Mouse (Mus musculus) kidney, embryonic 14.5 days (tissue): ENCODE results near the gene Cnn3. TPM values are rescaled to one million over a fixed set of nuclear protein-coding genes. Genes with fewer than 3 reads are reported as not detected.

Experiments
- ATAC-seq: fragments of 200-750 bp; cut with Nextera tagmentation; 2 replicates; pipeline ENCODE4 v1.8.0; 2017; ENCODE audit warnings: moderate number of reproducible peaks, mild to moderate bottlenecking, moderate TSS enrichment, moderate library complexity; ENCODE audit not compliant: low FRiP score, low TSS enrichment
- H3K27ac ChIP-seq: fragments of 300-500 bp; sonication (generic); 2 replicates; pipeline ENCODE4 v1.5.1; 2014; ENCODE audit warnings: low read depth, mild to moderate bottlenecking, low read length, moderate library complexity, mixed read lengths
- H3K27me3 ChIP-seq: fragments of 300-500 bp; sonication (generic); 2 replicates; pipeline ENCODE4 v1.6.1; 2014; ENCODE audit warnings: mild to moderate bottlenecking, low read length; ENCODE audit not compliant: control insufficient read depth, insufficient read depth
- H3K36me3 ChIP-seq: fragments of 300-500 bp; sonication (generic); 2 replicates; pipeline ENCODE4 v1.6.1; 2014; ENCODE audit warnings: low read length, mixed read lengths; ENCODE audit not compliant: control insufficient read depth, insufficient read depth
- H3K4me1 ChIP-seq: fragments of 300-500 bp; sonication (generic); 2 replicates; pipeline ENCODE4 v1.6.1; 2014; ENCODE audit warnings: low read length, mixed read lengths; ENCODE audit not compliant: control insufficient read depth, insufficient read depth
- H3K4me2 ChIP-seq: fragments of 300-500 bp; sonication (generic); replicated peaks from 2 replicates; pipeline ENCODE4 v1.6.1; 2014; ENCODE audit warnings: low read depth, mild to moderate bottlenecking, low read length
- H3K4me3 ChIP-seq: fragments of 300-500 bp; sonication (generic); 2 replicates; pipeline ENCODE4 v1.5.1; 2014; ENCODE audit warnings: mild to moderate bottlenecking, low read length
- H3K9ac ChIP-seq: fragments of 300-500 bp; sonication (generic); 2 replicates; pipeline ENCODE4 v1.6.1; 2014; ENCODE audit warnings: low read depth, mild to moderate bottlenecking, low read length, moderate library complexity
- H3K9me3 ChIP-seq: fragments of 300-500 bp; sonication (generic); 2 replicates; pipeline ENCODE4 v1.6.1; 2016; ENCODE audit warnings: low read length; ENCODE audit not compliant: control insufficient read depth
- WGBS: fragments of 180-500 bp; shearing (Covaris S2); extraction: QIAGEN DNeasy Blood & Tissue Kit; methylation state at CpG from one replicate; pipeline ENCODE4 v1.1.7; 2014; 5-methylcytosine and 5-hydroxymethylcytosine counted together
- polyA plus RNA-seq: library from polyadenylated mRNA; unstranded; fragments of >200 nt; fragmentation: Nextera tagmentation; extraction: Ambion mirVana; gene quantifications from 2 replicates; pipeline ENCODE4 v1.2.1, GENCODE M21; 2014

Gene Cnn3
- polyA plus RNA-seq, 1 experiment from 2014 or later, result 666 TPM

- Histone ChIP-seq H3K4me2 (no peak overlapping the region), H3K4me3 (no peak overlapping the region), H3K9me3 (no peaks in the 10 kb centered on the region), H3K36me3 (no peaks in the 10 kb centered on the region), H3K27ac (no peak overlapping the region), H3K27me3 (no peaks in the 10 kb centered on the region), H3K9ac (no peak overlapping the region), H3K4me1 (peaks cover 5% of the 10 kb centered on the region; the same call in 1 of the 2 replicates)
- 61% methylated on average over 7 of the region's 7 CpGs for WGBS
- ATAC-seq, result no peak
Observed at GRCm38 (mm10) chr3:121396561-121396960, 29.7 kb upstream of the Cnn3 start.

DNA sequence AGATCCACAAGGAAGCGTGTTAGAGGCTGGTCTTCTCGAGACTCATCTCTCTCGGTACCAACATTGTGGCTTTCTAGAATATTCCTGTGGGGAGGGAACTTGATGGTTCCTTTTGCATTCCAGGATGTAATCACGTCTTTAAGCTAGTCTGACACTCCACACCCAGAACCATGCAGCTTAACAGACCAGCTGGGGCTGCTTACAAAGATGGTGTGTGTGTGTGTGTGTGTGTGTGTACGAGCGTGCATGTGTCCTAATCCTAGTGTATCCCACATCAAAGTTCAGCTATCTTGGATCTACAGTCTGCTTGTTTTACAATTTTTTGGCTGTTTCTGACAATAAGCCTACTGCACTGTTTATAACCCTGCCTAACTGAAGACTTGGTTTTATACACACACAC, 29.3 kb upstream of the Cnn3 start:
- H3K27me3 ChIP-seq, result no peaks in the 10 kb centered on the region
- H3K4me3 ChIP-seq, result no peak overlapping the region
- ATAC-seq, result no peak
- no peaks in the 10 kb centered on the region for H3K36me3 ChIP-seq
- no peaks in the 10 kb centered on the region for H3K9me3 ChIP-seq
- H3K27ac ChIP-seq, result no peak overlapping the region
- H3K4me1 ChIP-seq, result peaks cover 5% of the 10 kb centered on the region; the same call in 1 of the 2 replicates
- H3K9ac ChIP-seq, result no peak overlapping the region
- no peak overlapping the region for H3K4me2 ChIP-seq
- WGBS, result 73% methylated on average over 6 of the region's 6 CpGs

- no peak for ATAC-seq
- no peaks in the 10 kb centered on the region for H3K36me3 ChIP-seq
- no peak overlapping the region for H3K4me2 ChIP-seq
- no peak overlapping the region for H3K9ac ChIP-seq
- H3K27ac ChIP-seq, result no peak overlapping the region
- H3K4me3 ChIP-seq, result no peak overlapping the region
- 79% methylated on average over 4 of the region's 4 CpGs for WGBS
- H3K27me3 ChIP-seq, result no peaks in the 10 kb centered on the region
- no peaks in the 10 kb centered on the region for H3K9me3 ChIP-seq
- H3K4me1 ChIP-seq, result no peaks in the 10 kb centered on the region
Observed at GRCm38 (mm10) chr3:121401384-121401783, 24.9 kb upstream of the Cnn3 start.

DNA sequence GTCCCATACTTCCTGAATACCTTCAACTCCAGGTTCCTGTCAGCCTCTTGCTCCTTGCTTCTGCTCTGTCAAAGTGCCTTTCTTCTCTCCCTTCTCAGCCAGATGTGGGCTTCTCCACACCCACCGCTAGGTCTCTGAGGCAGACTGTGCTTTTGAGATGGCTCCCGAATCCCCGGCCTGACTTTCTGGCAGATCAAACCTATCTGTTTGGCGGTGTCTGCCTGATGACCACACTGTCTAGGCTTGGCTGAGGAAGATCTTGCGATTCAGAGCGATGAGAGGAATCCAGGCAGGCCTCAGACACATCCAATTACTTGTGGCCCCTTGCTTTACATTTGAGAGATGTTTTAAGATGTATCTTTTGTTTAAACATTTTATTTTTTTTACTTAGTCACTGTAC, 24.2 kb upstream of the Cnn3 start:
- no peak for ATAC-seq
- Histone ChIP-seq H3K9ac (no peak overlapping the region), H3K27me3 (no peaks in the 10 kb centered on the region), H3K9me3 (no peaks in the 10 kb centered on the region), H3K4me1 (no peaks in the 10 kb centered on the region), H3K27ac (no peak overlapping the region), H3K36me3 (no peaks in the 10 kb centered on the region), H3K4me2 (no peak overlapping the region), H3K4me3 (no peak overlapping the region)
- WGBS, result 87% methylated on average over 6 of the region's 6 CpGs

- Histone ChIP-seq H3K9ac (no peak overlapping the region), H3K4me2 (no peak overlapping the region), H3K27ac (no peak overlapping the region), H3K27me3 (no peaks in the 10 kb centered on the region), H3K4me1 (no peaks in the 10 kb centered on the region), H3K36me3 (no peaks in the 10 kb centered on the region), H3K9me3 (no peaks in the 10 kb centered on the region), H3K4me3 (no peak overlapping the region)
- WGBS, result 54% methylated on average over 5 of the region's 5 CpGs
- ATAC-seq, result no peak
Observed at GRCm38 (mm10) chr3:121403449-121403848, 22.8 kb upstream of the Cnn3 start.

GRCm38 (mm10) chr3:121405101-121405500, 21.2 kb upstream of the Cnn3 start:
- no peak for ATAC-seq
- H3K4me2 ChIP-seq, result no peak overlapping the region
- WGBS, result 90% methylated on average over 5 of the region's 5 CpGs

GRCm38 (mm10) chr3:121407417-121407816, 18.9 kb upstream of the Cnn3 start:
- H3K27me3 ChIP-seq, result no peaks in the 10 kb centered on the region
- no peak overlapping the region for H3K4me3 ChIP-seq
- H3K27ac ChIP-seq, result no peak overlapping the region
- no peak for ATAC-seq
- no peaks in the 10 kb centered on the region for H3K9me3 ChIP-seq
- no peaks in the 10 kb centered on the region for H3K36me3 ChIP-seq
- no peak overlapping the region for H3K9ac ChIP-seq
- H3K4me1 ChIP-seq, result no peaks in the 10 kb centered on the region
- H3K4me2 ChIP-seq, result no peak overlapping the region
- 82% methylated on average over 9 of the region's 9 CpGs for WGBS

More at GRCm38 (mm10) chr3:121405101-121405500, 21.2 kb upstream of the Cnn3 start:
- no peaks in the 10 kb centered on the region for H3K4me1 ChIP-seq
- H3K9me3 ChIP-seq, result no peaks in the 10 kb centered on the region
- no peaks in the 10 kb centered on the region for H3K36me3 ChIP-seq
- no peak overlapping the region for H3K9ac ChIP-seq
- no peak overlapping the region for H3K27ac ChIP-seq
- no peaks in the 10 kb centered on the region for H3K27me3 ChIP-seq
- H3K4me3 ChIP-seq, result no peak overlapping the region

DNA sequence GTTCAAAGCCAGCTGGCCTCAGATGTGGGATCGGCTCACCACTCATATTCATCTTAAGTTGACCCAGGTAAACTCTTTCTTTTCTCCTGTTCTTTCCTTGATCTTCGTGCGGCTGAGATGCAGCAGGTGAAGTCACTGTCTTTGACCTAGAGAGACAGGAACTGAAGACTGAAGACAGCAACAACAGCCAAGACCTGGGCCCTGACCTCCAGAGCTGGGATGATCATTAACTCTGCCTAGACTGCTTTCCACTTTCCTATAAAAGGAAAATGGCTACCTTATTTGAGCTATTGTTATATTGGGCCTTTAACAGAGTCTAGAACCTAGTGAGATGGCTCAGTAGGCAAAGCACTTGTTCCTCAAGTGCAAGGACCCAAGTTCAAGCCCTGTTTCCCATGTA, 17.9 kb upstream of the Cnn3 start:
- no peak overlapping the region for H3K27ac ChIP-seq
- no peak for ATAC-seq
- H3K4me3 ChIP-seq, result no peak overlapping the region
- H3K9ac ChIP-seq, result no peak overlapping the region
- H3K9me3 ChIP-seq, result no peaks in the 10 kb centered on the region
- no peaks in the 10 kb centered on the region for H3K27me3 ChIP-seq
- no peaks in the 10 kb centered on the region for H3K4me1 ChIP-seq
- WGBS, result 79% methylated on average over 3 of the region's 3 CpGs
- H3K4me2 ChIP-seq, result no peak overlapping the region
- H3K36me3 ChIP-seq, result no peaks in the 10 kb centered on the region

DNA sequence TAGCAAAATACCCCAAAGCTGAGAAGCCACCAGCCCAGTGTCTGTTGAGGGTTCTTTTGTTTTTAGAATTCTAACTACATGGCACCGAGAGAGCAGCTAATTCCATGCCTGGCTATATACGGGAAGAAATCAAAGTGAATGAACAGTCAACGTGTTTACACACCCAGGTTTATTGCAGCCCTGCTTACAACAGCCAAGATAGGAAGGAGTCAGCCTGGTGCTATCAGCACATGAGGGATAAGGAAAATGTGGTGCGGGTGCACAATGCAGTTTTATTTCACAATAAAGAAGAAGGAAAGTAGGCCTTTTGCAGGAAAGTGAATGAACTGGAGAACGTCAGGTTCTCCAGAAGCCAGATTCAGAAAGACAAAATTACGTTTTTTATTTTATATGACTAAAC, 14.8 kb upstream of the Cnn3 start:
- Histone ChIP-seq H3K9me3 (no peaks in the 10 kb centered on the region), H3K4me2 (no peak overlapping the region), H3K27me3 (no peaks in the 10 kb centered on the region), H3K4me3 (no peak overlapping the region), H3K36me3 (no peaks in the 10 kb centered on the region), H3K9ac (no peak overlapping the region), H3K4me1 (no peaks in the 10 kb centered on the region), H3K27ac (no peak overlapping the region)
- ATAC-seq, result no peak
- 55% methylated on average over 6 of the region's 6 CpGs for WGBS
